Comparison of ENCODE assay signal across 18 mouse cellular contexts in the genomic region with DNA sequence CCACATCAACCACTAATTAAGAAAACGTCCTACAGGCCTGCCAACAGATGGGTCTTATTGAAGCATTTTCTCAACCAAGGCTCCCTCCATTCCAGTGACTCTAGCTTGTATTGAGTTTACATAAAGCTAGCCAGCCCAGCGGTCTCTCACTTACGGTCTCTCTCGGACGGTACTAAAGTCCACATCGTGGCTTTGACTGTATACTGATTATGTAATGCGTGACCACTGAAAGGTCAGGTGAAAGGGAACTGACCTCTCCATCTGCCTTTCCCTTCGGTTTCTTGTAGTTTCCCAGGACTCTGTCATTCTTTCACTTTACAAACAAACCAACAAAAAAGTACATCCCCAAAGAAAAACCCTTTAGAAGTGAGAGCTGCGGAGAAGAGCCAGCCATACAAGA.
DNase-seq lines count a peak whose midpoint lies in the region; ATAC-seq and TF ChIP-seq lines count a peak whose summit lies in the region.
"Had no signal": no experiment of that assay in that cellular context is flagged by ENCODE, and none has a peak within 500 bp of the region (broad histone marks: within the 10 kb centered on the region; RNA-seq: fewer than 3 reads in every experiment).

No protein-coding gene starts in this region.

- H3K4me1 ChIP-seq in kidney, adult 2 months (ENCODE audit: control insufficient read depth, insufficient read depth, low read length) = no peaks in the 10 kb centered on the region
- no peaks in the 10 kb centered on the region for H3K4me1 ChIP-seq in midbrain, embryonic 12.5 days
- H3K4me1 ChIP-seq in midbrain, embryonic 15.5 days = no peaks in the 10 kb centered on the region
- H3K4me1 ChIP-seq in liver, embryonic 13.5 days (replicated peaks) = no peaks in the 10 kb centered on the region
- H3K4me1 ChIP-seq: hindbrain, embryonic 13.5 days; limb, embryonic 12.5 days had no signal

- H3K4me2 ChIP-seq in midbrain, embryonic 12.5 days (replicated peaks) = no peak overlapping the region
- H3K4me2 ChIP-seq in midbrain, embryonic 15.5 days = no peak overlapping the region
- H3K4me2 ChIP-seq in liver, embryonic 13.5 days = no peak overlapping the region
- H3K4me2 ChIP-seq: hindbrain, embryonic 13.5 days; limb, embryonic 12.5 days; midbrain, embryonic 11.5 days had no signal

- 48% methylated on average over 9 of the region's 9 CpGs for WGBS in kidney, adult 2 months
- WGBS in midbrain, embryonic 12.5 days = 62% methylated on average over 9 of the region's 9 CpGs
- 75% methylated on average over 9 of the region's 9 CpGs for WGBS in midbrain, embryonic 15.5 days
- 52% methylated on average over 9 of the region's 9 CpGs for WGBS in liver, embryonic 13.5 days (ENCODE audit: insufficient replicate concordance)

- H3K9me3 ChIP-seq in midbrain, embryonic 12.5 days = no peaks in the 10 kb centered on the region
- no peaks in the 10 kb centered on the region for H3K9me3 ChIP-seq in midbrain, embryonic 15.5 days
- no peaks in the 10 kb centered on the region for H3K9me3 ChIP-seq in liver, embryonic 13.5 days (replicated peaks)
- H3K9me3 ChIP-seq: hindbrain, embryonic 13.5 days; limb, embryonic 12.5 days had no signal

- no peak for TF ChIP-seq POLR2A in kidney, adult 2 months (IDR thresholded peaks at IDR 0.05; ENCODE audit: low read depth, low read length)

- DNase-seq in kidney, adult 2 months = peak; percentile 59
- no peak for DNase-seq in kidney, adult 18-20 months
- no peak for DNase-seq in liver, embryonic 13.5 days
- DNase-seq in MN1 (ENCODE audit: low spot score) = no peak
- DNase-seq: adrenal gland, postnatal 14 days; cerebellum, adult 11-12 months; cerebellum, postnatal 36 days; thymus, postnatal 4 days had no signal

- no peaks in the 10 kb centered on the region for H3K27me3 ChIP-seq in kidney, adult 2 months (replicated peaks; ENCODE audit: control insufficient read depth, insufficient read depth, low read length)
- no peaks in the 10 kb centered on the region for H3K27me3 ChIP-seq in midbrain, embryonic 12.5 days
- no peaks in the 10 kb centered on the region for H3K27me3 ChIP-seq in midbrain, embryonic 15.5 days (replicated peaks)
- H3K27me3 ChIP-seq in liver, embryonic 13.5 days = no peaks in the 10 kb centered on the region
- H3K27me3 ChIP-seq: hindbrain, embryonic 13.5 days; limb, embryonic 12.5 days; Patski had no signal

- no peak overlapping the region for H3K27ac ChIP-seq in kidney, adult 2 months (ENCODE audit: insufficient read depth, low read depth, low read length)
- H3K27ac ChIP-seq in midbrain, embryonic 12.5 days (replicated peaks) = no peak overlapping the region
- H3K27ac ChIP-seq in midbrain, embryonic 15.5 days = no peak overlapping the region
- H3K27ac ChIP-seq in liver, embryonic 13.5 days = peak overlapping the region; percentile 73
- H3K27ac ChIP-seq: hindbrain, embryonic 13.5 days; macrophage had no signal

- ATAC-seq in midbrain, embryonic 12.5 days (ENCODE audit: low FRiP score, low read depth) = 0 out of 2 replicates have a peak, but pooled peaks have one; percentile 27
- no peak for ATAC-seq in midbrain, embryonic 15.5 days (replicated peaks)
- peak; percentile 83 for ATAC-seq in liver, embryonic 13.5 days (ENCODE audit: low read depth)
- no peak for ATAC-seq in granulocyte monocyte progenitor cell, adult 5-6 weeks (replicated peaks; ENCODE audit: poor library complexity, severe bottlenecking)
- ATAC-seq: activated CD4-positive, CD25-positive, alpha-beta regulatory T cell, adult 4 months; Patski had no signal

- H3K4me3 ChIP-seq in kidney, adult 2 months (ENCODE audit: insufficient read depth, low read depth, low read length) = no peak overlapping the region
- no peak overlapping the region for H3K4me3 ChIP-seq in midbrain, embryonic 12.5 days
- no peak overlapping the region for H3K4me3 ChIP-seq in midbrain, embryonic 15.5 days
- no peak overlapping the region for H3K4me3 ChIP-seq in liver, embryonic 13.5 days (replicated peaks)
- H3K4me3 ChIP-seq: erythroblast, embryonic 14.5 days; hindbrain, embryonic 13.5 days; limb, embryonic 12.5 days had no signal

- no peak overlapping the region for H3K9ac ChIP-seq in midbrain, embryonic 12.5 days (replicated peaks)
- H3K9ac ChIP-seq in midbrain, embryonic 15.5 days = no peak overlapping the region
- H3K9ac ChIP-seq in liver, embryonic 13.5 days = no peak overlapping the region
- H3K9ac ChIP-seq: hindbrain, embryonic 13.5 days; limb, embryonic 12.5 days had no signal

- no peak for TF ChIP-seq CTCF in kidney, adult 2 months (conservative IDR thresholded peaks at IDR 0.05; ENCODE audit: insufficient read depth, insufficient read length, low read depth, low read length)

- H3K36me3 ChIP-seq in kidney, adult 2 months (ENCODE audit: control insufficient read depth, insufficient read depth, low read length) = no peaks in the 10 kb centered on the region
- H3K36me3 ChIP-seq in midbrain, embryonic 12.5 days = no peaks in the 10 kb centered on the region
- H3K36me3 ChIP-seq in midbrain, embryonic 15.5 days (replicated peaks) = no peaks in the 10 kb centered on the region
- no peaks in the 10 kb centered on the region for H3K36me3 ChIP-seq in liver, embryonic 13.5 days
- H3K36me3 ChIP-seq: hindbrain, embryonic 13.5 days; limb, embryonic 12.5 days had no signal

Comparison
In these comparisons a context has a peak if more than half of its experiments do, and no peak if none do; other contexts are left out.
1. ATAC-seq: peak in midbrain, embryonic 12.5 days (single experiment) and liver, embryonic 13.5 days (single experiment); none in midbrain, embryonic 15.5 days (single experiment) and granulocyte monocyte progenitor cell, adult 5-6 weeks (single experiment).